Mouse (Mus musculus) gastrocnemius, adult 8-10 months (tissue): ENCODE measurements at regions not wholly inside any gene's neighbourhood (a gene's known extent, or its start where the extent isn't known, plus 50 kb on each side); places are given as distances from the start of the nearest gene placed in this dataset.

Experiments used
- DNase-seq, 2 experiments: peaks; one replicate each; pipeline ENCODE4 v3.0.0; 2022; ENCODE audit warnings: low spot score in 2 of 2

DNA sequence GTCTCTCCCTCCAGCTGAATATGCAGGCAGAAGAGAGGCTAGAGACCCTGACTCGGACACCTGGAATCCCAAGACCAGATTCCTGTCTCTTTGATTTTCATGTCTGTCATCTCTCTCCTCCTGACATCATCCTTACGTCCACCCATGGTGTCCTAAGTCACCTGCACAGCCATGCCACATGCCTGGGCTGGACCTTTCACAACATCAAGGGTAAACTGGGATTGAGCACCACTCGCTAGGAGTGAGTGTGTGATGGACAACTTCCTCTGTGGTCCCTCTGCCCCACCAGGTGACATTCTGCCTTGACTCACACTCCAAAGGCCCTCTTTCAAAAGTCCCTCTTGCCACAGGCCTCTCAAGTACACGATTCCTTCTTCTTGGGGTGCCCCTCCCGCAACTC lies 244.1 kb downstream of the Bcl11b start:
- DNase-seq: no peak

DNA sequence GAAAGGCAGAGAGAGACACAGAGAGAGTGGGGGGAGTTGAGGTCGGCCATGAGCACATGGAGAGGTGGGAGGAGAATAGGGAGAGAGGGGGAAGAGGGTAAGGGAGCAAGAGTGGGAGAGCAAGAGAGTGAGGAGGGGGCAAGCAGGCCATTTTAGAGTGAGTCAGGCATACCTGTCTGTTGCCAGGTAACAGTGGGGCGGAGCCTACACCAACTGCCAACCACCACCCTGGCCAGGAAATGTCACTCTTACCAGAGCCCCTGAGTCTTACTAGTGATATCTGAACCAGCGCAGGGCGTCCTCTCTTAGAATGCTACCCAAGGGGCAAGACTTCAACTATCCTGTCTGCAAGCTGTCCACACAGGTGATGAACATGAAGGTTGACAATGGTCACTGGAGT lies 243.5 kb downstream of the Bcl11b start:
- no peak for DNase-seq

DNA sequence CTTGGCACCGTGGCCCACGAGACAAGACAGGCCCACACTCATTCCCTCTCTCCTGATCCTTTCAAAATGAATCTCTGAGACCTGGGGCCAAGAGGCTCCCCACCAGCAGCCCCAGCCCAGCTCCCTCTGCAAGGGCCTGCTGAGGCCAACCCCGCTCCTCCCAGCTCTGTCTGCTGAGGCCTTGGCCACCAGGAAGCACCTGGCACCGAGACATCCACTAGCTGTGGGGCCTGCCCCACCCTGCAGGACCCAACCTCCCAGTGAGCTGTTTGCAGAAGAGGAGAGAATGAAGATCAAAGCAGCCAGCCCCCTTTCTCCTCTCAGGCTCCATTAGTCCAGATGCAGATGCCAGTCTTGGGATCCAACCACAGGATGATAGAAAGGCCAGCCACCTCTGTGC lies 241.3 kb downstream of the Bcl11b start:
- DNase-seq: no peak

DNA sequence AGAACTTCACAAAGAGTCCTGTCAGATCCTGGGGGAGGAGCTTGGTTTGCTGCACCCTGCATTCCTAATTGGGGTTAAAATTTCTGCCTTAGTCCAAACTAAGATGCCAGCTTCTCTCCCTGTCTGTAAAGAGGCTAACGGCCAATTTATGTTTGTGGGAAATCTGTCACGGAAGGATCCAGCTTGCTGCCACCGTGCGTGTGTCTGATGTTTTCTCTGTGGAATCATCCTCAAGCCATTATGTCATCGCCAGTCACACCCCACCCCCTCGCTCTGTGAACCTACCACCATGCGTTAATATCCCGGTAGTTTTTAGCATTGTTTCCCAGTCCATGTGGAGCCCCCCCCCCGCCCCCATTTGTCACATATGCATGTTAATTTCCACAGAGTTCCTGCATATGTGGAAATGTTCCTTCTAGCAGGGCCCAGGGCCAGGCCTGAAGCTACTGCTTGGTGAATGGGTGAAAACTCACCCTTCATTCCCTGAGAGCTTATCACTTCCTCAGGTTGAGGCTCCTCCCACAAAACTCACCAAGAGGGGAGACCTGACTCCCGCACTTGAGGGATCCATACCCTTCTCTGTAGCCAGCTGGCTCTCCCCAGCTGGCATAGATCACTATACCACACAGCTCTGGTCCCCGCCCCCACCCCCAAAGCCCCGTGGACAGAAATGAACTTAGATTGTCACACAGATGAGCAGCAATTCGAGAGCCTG lies 233.4 kb downstream of the Bcl11b start:
- no peak for DNase-seq

DNA sequence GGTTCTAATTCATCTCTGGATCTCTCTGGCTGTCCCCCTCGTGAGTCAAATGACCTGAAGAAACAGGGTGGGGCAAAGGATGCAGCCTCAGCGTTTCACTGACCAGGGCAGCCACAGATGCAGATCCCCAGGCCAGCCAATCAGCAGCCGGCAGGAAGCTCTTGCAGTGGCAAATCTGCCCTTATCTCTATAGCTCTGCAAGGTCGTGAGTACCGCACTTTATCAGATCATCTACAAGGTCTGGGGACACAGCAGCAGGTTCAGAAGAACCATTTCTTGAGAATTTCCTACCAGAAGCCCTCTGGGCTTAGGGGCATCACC lies 232.9 kb downstream of the Bcl11b start:
- no peak for DNase-seq

DNA sequence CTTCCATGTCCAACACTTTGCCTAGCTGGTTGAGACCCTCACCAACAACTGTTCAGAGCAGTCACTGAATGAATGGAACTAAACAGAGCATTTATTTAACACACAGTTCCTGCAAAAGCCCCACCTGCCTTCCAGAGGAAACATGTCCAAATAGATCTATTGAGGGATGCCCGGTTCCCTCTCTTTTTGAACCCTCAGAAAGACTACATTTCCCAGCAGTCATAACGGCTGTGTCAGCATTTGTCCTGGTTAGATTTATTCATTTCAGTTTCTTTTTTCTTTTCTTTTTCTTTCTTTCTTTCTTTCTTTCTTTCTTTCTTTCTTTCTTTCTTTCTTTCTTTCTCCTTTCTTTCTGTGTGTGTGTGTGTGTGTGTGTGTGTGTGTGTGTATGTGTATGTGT lies 232.1 kb downstream of the Bcl11b start:
- DNase-seq: no peak

DNA sequence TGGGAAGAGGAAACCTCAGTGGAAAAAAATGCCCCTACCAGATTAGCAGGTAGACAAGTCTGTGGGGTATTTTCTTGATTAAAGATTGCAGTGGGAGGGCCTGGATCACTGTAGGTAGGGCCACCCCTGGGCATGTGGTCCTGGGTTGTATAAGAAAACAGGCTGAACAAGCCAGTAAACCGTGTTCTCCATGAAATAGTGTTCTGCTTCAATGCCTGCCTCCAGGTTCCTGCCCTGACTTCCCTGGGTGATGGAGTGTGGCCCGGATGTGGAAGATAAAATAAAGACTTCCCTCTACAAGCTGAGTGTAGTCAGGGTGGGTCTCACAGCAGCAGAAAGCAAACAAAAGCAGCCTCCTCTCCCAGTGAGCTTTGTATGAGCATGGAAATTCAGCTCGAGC lies 231.6 kb downstream of the Bcl11b start:
- no peak for DNase-seq

DNA sequence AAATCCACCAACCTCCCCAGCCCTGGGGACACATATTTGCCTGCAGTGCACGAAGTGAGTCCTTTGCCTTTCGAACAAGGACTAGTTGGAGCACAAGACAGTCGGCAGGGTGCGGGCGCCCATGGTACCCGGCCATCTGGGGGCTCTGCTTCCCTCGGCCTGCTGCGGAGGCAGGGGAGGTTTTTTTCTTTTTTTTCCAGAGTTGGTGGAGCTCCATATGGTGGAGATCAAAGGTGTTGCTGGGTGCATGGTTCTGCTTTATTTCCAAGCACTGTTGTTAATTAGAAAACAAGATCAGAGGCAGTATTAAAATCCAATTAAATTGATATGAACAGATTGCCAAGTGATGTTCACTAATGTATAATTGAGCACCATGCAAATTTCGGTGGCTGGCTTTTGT lies 225.4 kb downstream of the Bcl11b start:
- DNase-seq: no peak

DNA sequence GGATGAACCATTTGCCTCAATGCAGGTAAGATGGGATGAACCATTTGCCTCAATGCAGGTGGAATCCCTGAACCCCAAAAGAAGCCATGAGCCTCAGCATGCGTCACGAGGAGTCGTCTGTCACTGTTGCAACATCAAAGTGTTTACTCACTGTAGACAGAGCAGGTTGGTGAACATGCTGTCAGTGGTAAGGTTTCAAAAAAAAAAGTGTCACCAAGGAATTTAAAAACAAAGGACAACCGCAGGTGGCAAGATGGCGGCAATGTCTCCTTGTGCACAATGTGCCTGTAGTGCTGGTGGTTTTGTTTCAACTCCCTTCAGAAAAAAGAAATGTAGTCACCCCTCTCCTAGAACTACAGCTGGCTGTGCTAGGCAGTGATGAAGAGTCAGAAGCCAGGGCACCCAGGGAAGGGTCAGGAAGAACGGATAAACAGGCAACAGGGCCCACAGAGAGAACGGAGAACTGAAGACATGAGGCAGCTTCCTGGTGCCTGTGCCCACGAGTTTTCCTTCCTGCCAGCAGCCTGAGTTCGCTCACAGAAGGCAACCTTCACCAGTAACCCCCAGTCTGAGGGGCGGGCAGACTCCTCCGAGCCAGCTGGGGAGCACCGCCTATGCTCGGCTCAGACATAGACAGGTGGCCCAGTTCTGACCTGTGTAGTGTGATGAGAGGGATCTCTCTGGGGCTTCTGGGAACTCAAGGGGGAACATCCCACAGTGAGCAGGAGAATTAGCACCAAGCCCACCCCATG lies 223.9 kb downstream of the Bcl11b start:
- DNase-seq: no peak

DNA sequence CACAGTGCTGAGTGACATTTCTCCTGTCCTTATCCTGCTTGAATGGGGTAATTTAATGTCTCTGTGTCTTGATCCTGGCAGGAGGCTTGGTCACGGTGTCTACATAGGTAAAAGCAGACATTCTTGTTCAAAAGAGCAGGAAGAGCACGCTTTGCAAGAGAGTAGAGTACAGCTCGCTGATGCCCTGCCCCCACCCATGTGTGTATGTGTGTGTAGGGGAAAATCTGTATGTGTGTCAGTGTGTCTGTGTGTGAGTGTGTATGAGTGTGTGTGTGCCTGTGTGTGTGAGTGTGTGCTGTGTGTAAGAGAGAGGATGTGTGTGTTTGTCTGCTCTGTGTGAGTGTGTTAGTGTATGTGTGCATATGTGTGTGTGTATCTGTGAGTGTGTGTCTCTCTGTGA lies 221.3 kb downstream of the Bcl11b start:
- DNase-seq: no peak

DNA sequence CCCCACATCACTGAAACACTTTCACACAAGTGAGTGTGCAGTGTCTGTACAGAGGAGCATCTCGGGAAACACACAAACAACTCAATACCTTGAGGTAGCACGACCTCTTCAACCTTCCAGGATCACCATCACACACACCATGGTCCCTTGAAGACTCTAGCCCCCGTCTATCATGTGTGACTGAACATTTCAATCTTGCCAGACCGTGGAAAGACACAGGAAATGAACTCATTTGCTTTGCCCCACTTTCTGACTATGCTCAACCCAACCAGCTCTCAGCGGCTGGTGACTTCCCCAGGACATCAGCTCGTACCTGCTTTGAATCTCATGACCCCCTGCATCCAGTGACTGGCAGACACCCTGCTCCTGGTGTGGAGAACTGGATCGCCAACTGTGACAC lies 219.6 kb downstream of the Bcl11b start:
- no peak for DNase-seq

DNA sequence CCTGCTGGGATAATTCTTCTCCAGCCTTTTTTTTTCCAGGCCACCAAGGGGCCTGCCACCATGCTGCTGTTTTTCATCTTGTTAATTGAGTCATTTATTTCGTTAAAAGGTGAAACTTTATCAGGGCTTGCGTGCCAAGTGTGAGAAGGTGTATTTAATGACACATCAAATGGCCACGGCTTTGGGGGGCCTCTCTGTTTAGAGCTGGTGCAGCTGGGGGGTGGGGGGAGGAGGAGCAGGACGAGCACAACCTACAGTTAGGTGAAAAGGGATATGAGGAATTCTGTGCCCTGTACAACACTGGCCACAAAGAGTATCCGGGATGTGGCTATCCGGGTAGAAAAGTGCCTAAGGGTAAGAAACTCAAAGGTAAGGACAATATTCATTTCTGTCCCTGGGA lies 213.6 kb downstream of the Bcl11b start:
- no peak for DNase-seq

DNA sequence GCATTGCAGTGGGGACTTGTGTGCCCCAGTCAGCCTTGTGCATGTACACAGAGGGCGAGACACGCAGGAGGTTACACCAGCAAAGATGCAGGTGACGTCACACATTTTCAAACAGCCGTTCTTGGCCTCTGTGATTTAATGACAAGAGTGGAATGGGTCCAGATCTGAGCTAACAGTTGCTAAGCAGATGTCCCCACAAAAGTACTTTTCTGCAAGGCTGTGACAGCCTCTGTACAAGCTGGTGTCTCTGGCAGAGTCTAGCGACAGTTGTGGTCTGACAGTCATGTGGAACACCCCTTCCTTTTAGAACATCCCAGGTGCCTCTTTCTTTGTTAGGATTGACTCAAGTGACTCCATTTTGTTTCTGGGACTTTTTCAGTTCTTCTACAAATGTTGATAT lies 203.1 kb downstream of the Bcl11b start:
- no peak for DNase-seq

DNA sequence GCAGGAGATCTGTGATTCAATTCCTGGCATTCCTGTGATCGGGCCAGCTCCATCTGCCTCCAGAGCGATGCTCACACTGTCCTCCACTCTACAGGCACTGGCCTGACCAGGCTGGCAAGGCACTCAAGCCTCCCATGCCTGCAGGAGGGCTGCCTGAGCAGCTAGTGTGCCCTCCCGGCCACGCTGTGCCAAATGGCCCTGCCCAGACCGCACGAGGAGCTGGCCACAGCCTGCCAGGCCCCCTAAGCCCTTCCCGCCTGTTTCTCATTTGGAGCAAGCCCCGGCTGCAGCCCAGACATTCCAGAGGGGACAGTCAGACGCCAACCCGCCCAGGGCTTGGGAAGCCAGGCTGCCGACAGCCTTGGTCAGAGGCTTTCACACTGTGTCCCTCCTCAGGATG lies 195.8 kb downstream of the Bcl11b start:
- DNase-seq: peak; percentile 24 to 42

DNA sequence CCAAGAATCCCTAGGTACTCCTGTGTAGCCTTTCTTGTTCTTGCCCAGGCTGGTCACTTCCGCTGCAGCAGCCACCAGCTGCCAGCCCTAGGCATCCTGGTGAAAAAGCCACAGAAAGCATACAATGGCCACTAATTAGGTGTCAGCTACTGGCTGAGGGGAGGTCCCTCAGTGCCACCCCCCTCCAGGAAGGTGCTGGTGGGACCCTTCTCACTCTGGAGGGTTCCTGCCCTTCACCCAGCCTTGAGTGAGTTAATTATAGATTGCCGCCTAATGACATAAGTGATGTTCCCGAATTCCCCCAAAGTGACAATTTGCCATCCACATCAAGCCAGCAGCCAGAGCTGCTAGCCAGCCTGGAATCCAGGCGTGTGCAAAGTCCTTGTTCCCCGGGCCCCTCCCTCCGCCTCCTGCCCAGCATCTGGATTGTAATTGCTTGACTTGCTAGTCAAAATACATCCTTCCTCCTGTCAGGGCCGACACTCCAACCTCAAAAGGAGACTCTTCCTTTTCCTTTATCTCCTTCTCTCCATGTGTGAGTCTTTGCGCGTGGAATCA lies 195.2 kb downstream of the Bcl11b start:
- no peak for DNase-seq

DNA sequence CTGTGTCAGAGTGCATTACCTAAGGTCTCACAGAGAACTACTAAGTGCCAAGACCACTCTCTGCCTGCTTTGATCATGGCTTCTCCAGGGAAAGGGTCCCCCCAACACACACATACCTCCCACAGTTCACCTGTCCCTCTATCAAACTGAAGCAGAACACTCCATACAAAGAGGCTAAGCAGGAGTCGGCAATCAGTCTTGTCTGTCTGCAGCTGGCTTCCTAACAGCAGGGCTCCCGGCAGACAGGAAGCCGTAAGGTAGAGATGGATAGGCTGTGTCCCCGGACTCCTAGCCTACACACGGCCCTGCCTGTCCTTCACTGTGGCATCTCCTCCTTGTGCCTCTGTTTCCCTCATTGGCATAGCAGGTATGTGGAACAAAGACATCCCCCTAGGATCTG lies 192.2 kb downstream of the Bcl11b start:
- DNase-seq: no peak

DNA sequence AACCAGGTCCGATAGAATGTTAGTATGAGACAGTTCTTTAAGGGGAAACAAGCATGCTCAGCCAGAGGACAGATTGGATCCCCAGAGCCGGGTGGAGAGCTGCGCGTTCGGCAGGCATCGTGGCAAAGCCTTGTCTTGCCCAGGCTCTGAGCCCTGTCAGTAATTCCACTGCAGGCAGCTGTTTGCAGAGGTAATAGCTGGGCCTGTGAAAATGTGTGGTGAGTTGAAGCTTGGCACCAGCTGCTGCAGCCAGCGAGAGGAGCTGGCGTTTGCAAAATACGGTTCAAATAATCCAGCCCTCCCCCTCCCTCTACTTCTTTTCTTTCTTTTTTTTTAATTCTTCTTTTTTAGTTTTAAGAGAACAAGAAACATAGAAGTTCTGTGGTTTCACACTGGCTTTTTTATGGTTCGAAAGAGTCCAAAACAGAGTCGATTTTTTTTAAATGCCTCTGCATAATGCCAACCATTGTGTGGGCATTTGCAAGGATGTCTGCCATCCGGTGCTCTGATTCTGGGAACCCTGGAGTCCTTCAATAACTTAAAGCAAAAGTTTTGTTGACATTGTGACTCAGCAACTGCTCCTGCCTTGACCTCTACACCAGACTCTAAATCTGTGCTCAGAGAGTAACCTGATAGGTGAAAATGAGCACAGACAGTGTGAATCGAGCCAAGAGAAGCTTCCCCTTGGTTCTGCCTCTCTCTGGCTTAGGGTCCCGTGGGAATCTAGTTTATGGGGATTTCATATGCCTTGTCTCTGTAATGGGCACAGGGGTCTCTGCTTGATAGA lies 190.7 kb downstream of the Bcl11b start:
- peak in 1 of 2 experiments; percentile 18 for DNase-seq

DNA sequence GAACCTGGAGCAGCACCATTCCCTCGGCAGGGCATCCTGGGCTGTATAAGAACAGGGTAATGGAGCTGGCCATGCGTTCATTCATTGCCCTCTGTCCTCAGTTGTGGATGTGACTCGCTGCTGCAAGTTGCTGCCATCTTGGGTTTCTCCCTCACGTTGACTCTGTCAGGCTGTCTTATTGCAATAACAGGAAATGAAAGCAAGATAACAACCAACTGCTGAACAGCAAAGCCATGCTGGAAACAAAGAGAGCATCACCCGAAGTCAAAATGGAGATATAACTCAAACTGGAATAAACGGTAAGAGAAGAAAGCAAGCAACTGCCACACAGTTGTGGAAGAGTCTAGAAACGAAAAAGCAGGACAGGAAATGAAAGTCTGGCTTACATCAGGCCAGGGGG lies 188.5 kb downstream of the Bcl11b start:
- no peak for DNase-seq

DNA sequence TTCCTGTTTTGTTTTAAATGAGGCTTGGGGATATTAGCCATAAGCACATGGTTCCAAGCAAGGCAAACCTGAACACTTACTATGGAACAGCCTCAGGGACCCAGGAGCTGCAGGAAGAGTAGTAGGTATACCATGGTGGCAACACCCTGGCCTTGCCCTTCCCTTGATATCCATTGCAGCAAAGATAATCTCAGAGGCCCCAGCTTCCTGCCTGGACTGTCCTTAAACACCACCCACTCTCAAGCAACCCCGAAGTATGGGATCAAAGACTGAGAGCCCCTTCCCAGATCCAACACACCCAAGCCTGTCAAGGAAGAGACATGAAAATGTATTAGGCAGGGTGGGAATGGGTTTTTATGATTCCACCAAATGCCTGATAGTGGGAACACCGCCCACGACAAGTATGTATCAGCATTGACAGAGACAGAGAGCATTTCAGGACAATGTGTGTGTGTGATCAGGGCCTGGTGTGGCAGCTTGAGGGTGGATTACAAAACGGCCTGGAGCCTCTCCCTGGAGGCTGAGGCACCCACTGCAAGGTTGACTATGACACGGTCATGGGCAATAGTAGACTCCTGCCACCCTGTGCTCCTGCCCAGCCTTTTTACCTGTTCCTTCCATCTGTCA lies 179.5 kb downstream of the Bcl11b start:
- no peak for DNase-seq

DNA sequence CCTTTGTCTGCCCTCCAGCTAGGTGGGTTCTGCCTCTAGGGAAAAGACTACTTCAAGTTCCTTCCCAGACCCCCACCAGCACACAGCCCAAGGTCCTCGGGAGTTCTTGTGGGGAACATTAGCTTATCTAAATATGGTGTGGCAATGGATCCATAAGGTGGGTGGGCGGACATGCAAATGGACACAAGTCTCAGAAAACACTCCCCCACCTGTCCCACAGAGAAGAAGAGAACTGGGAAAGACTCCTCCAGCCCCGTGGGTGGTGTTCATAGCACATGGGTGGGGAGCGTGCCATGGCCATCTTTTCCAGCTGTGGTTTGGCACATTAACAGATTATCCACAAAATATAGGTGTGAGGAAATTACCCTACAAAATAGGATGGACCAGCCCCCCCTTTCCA lies 177.5 kb downstream of the Bcl11b start:
- no peak for DNase-seq

DNA sequence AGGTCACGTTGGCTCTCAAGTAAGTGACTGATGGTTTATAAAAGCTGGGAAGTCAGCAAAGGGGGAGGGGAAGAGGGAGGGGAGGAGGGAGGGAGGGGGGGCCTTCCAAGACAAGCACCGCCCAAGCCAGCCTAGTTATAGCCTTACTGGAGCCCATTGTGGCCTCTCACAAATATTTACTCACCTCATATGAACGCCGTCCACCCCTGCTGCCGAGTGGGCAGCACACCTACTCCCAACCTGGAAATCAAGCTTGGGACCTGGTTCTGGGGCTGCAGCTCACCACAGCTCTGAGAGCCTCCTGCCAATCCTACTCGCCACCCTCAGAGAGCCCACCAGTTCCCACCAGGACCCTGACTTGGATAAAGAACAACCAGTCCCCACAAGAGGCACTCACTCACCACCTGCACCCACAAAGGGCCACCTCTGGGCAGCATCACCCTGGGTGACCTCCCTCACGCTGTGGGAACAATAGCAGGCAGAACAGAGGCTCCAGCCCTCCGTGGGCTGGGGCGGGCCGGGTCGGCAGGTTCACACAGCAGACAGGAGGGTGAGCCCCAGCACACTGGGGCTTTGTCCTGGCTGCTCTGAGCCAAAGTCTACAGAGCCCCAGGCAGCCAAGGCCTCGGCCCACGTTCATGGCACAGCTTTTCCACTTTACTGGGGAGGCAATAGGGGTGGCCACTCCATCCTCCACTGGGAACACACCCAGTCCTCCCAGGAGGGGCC lies 171.8 kb downstream of the Bcl11b start:
- DNase-seq: no peak
